Mouse (Mus musculus) erythroblast, embryonic 14.5 days (primary cell): Measurements from ENCODE around the gene Dcaf4.

Experiments used
- GATA1 ChIP-seq: IDR thresholded peaks from 2 replicates; pipeline ENCODE4 v1.6.1; 2012; ENCODE audit warnings: low read length, inconsistent platforms, mixed read lengths
- TAL1 ChIP-seq: IDR thresholded peaks from 3 replicates; pipeline ENCODE4 v1.6.1; 2012; ENCODE audit warnings: low read length, inconsistent platforms, mixed read lengths

DNA sequence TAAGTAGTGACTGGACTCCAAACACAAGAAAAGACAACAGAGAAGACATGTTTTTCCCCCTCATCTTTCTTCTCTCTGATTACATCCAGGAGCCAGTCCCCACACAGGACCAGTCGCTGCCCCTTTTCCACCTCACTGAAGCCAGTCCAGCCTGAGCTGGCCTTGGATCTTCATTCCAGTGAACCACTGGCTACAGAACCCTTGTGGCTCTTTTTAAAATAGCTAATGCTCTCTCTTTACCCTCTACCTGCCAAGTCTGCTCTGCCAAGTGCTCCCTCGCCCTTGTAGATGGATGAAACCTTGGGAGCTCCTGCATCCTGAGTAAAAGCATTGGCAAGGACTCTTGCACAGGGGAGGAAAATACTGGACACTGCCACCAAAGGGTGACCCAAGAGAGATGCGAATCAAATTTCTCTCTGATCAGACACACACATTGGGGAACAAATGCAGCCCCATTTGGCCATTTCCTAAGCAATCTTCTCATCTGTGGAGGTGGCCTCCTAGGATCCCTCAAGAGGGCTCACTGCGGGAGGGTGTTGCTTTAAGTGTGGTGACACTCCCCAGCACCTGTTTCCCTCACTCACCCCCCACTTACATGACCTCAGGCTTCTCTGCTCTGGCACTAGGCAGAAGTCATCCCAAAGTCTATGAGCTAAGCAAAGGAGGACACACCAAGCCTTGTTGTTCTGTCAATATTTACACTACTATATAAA is 24.9 kb upstream of the Dcaf4 start:
- no peak for TF ChIP-seq GATA1
- TF ChIP-seq TAL1 = no peak
